ENCODE assay signal across 9 mouse cellular contexts in the genomic region with DNA sequence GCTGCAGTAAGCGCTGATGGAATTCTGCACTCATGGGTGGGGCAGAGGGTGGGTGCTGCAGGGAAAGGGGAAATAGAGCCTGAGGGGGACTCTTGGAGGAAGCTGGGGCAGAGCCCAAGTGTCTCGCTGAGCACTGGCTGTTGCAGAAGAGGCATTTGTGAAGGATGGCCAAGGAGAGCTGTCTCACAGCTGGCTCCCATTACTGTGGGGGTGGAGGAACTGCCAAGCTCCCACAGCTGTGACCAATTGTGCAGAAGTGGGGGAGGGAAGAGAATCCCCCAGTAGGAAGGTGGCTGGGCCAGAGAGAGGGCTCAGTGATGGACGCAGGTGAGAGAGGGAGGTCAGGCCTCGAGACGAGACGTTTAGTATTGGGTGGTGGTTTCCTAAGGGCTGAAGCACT. TPM values are rescaled to one million over a fixed set of nuclear protein-coding genes. Genes with fewer than 3 reads are reported as not detected.
DNase-seq lines count a peak whose midpoint lies in the region; ATAC-seq and TF ChIP-seq lines count a peak whose summit lies in the region.
"Had no signal": no experiment of that assay in that cellular context is flagged by ENCODE, and none has a peak within 500 bp of the region (broad histone marks: within the 10 kb centered on the region; RNA-seq: fewer than 3 reads in every experiment).

No protein-coding gene starts in this region.

- no peak overlapping the region for H3K4me3 ChIP-seq in left cerebral cortex, adult 2 months
- H3K4me3 ChIP-seq in embryonic facial prominence, embryonic 10.5 days, result peak overlapping the region; percentile 33; the same call in 1 of the 2 replicates
- H3K4me3 ChIP-seq in hindbrain, embryonic 15.5 days, result no peak overlapping the region
- no peak overlapping the region for H3K4me3 ChIP-seq in neural tube, embryonic 11.5 days (ENCODE audit: low read depth, low read length)
- H3K4me3 ChIP-seq: neural tube, embryonic 12.5 days had no signal

- H3K27ac ChIP-seq in left cerebral cortex, adult 2 months, result no peak overlapping the region
- H3K27ac ChIP-seq in embryonic facial prominence, embryonic 10.5 days (replicated peaks), result peak overlapping the region; percentile 73
- no peak overlapping the region for H3K27ac ChIP-seq in hindbrain, embryonic 15.5 days (replicated peaks)
- no peak overlapping the region for H3K27ac ChIP-seq in neural tube, embryonic 11.5 days (ENCODE audit: low read depth, low read length)
- H3K27ac ChIP-seq: neural tube, embryonic 12.5 days had no signal

- no peaks in the 10 kb centered on the region for H3K9me3 ChIP-seq in embryonic facial prominence, embryonic 10.5 days
- no peaks in the 10 kb centered on the region for H3K9me3 ChIP-seq in hindbrain, embryonic 15.5 days
- H3K9me3 ChIP-seq in neural tube, embryonic 11.5 days (ENCODE audit: control insufficient read depth, low read length), result no peaks in the 10 kb centered on the region
- H3K9me3 ChIP-seq: neural tube, embryonic 12.5 days had no signal

- DNase-seq in left cerebral cortex, postnatal 4 days, result peak; percentile 25
- DNase-seq in left cerebral cortex, adult 2 months (ENCODE audit: extremely low spot score in 1 of 2, low spot score in 2 of 2), result no peak
- DNase-seq in embryonic facial prominence, embryonic 10.5 days (ENCODE audit: low spot score), result peak; percentile 88
- DNase-seq in neural tube, embryonic 11.5 days (ENCODE audit: low spot score), result peak; percentile 30
- no peak for DNase-seq in spleen, adult 18-20 months
- no peak for DNase-seq in ovary, postnatal 36 days (ENCODE audit: low spot score)
- DNase-seq in cerebellum, postnatal 36 days, result no peak

- no peak overlapping the region for H3K4me2 ChIP-seq in hindbrain, embryonic 15.5 days
- no peak overlapping the region for H3K4me2 ChIP-seq in neural tube, embryonic 11.5 days (ENCODE audit: low read depth)
- H3K4me2 ChIP-seq: neural tube, embryonic 12.5 days had no signal

- intact Hi-C loops in left cerebral cortex, postnatal 4 days (cut with DNase I), result no loop called here
- intact Hi-C loops in left cerebral cortex, adult 2 months (cut with DNase I), result no loop called here

- peak; percentile 20; the same call in 1 of the 2 replicates for ATAC-seq in hindbrain, embryonic 15.5 days (ENCODE audit: low FRiP score, low read depth)
- no peak for ATAC-seq in neural tube, embryonic 11.5 days (ENCODE audit: insufficient read depth, low FRiP score, low TSS enrichment)

- H3K4me1 ChIP-seq in embryonic facial prominence, embryonic 10.5 days, result peaks cover 36% of the 10 kb centered on the region
- peaks cover 16% of the 10 kb centered on the region; the same call in 1 of the 2 replicates for H3K4me1 ChIP-seq in hindbrain, embryonic 15.5 days (replicated peaks)
- peaks cover 2% of the 10 kb centered on the region; the same call in 1 of the 2 replicates for H3K4me1 ChIP-seq in neural tube, embryonic 11.5 days (ENCODE audit: control insufficient read depth, insufficient read depth, low read length)
- H3K4me1 ChIP-seq: neural tube, embryonic 12.5 days had no signal

- TF ChIP-seq CTCF in left cerebral cortex, adult 2 months (IDR thresholded peaks at IDR 0.05), result no peak

- no peak overlapping the region for H3K9ac ChIP-seq in hindbrain, embryonic 15.5 days
- no peak overlapping the region for H3K9ac ChIP-seq in neural tube, embryonic 11.5 days (ENCODE audit: low read length)
- H3K9ac ChIP-seq: neural tube, embryonic 12.5 days had no signal

- peaks cover 100% of the 10 kb centered on the region for H3K36me3 ChIP-seq in embryonic facial prominence, embryonic 10.5 days (replicated peaks)
- H3K36me3 ChIP-seq in hindbrain, embryonic 15.5 days, result peaks cover 15% of the 10 kb centered on the region
- peaks cover 4% of the 10 kb centered on the region; the same call in 1 of the 2 replicates for H3K36me3 ChIP-seq in neural tube, embryonic 11.5 days (ENCODE audit: control insufficient read depth, insufficient read depth, low read length)

- 31% methylated on average over 6 of the region's 6 CpGs for WGBS in embryonic facial prominence, embryonic 10.5 days
- 59% methylated on average over 6 of the region's 6 CpGs for WGBS in hindbrain, embryonic 15.5 days
- 57% methylated on average over 6 of the region's 6 CpGs for WGBS in neural tube, embryonic 11.5 days

- H3K27me3 ChIP-seq in embryonic facial prominence, embryonic 10.5 days (replicated peaks; ENCODE audit: low read depth, poor library complexity, severe bottlenecking), result no peaks in the 10 kb centered on the region
- no peaks in the 10 kb centered on the region for H3K27me3 ChIP-seq in hindbrain, embryonic 15.5 days
- no peaks in the 10 kb centered on the region for H3K27me3 ChIP-seq in neural tube, embryonic 11.5 days (ENCODE audit: control insufficient read depth, insufficient read depth, low read length)
- H3K27me3 ChIP-seq: neural tube, embryonic 12.5 days had no signal

RNA-seq across cellular contexts. Expression of a gene that starts 54.2 kb away (rescaled TPM):
- 100 to 1,000 TPM; 178 to 181 TPM for total RNA-seq in left cerebral cortex, postnatal 4 days (2021)
- total RNA-seq in left cerebral cortex, adult 2 months (2021), result 100 to 1,000 TPM; 132 to 136 TPM
- polyA plus RNA-seq in embryonic facial prominence, embryonic 10.5 days (2016; fragmentation: Nextera tagmentation; extraction: Ambion mirVana), result 46.4 and 51.2 TPM in 2 replicates
- polyA plus RNA-seq in hindbrain, embryonic 15.5 days (2015; fragmentation: Nextera tagmentation; extraction: Ambion mirVana), result 231 and 232 TPM in 2 replicates
- polyA plus RNA-seq in neural tube, embryonic 11.5 days (2014; fragmentation: Nextera tagmentation; extraction: Ambion mirVana), result 130 and 145 TPM in 2 replicates

Comparison
In these comparisons a context has a peak if more than half of its experiments do, and no peak if none do; other contexts are left out.
1. DNase-seq: peak in left cerebral cortex, postnatal 4 days (single experiment), embryonic facial prominence, embryonic 10.5 days (single experiment) and neural tube, embryonic 11.5 days (single experiment); none in left cerebral cortex, adult 2 months (0 of 2), spleen, adult 18-20 months (0 of 2), ovary, postnatal 36 days (single experiment) and cerebellum, postnatal 36 days (0 of 2).